Mouse (Mus musculus) embryonic facial prominence, embryonic 12.5 days (tissue): ENCODE results near the gene Sumo1. TPM values are rescaled to one million over a fixed set of nuclear protein-coding genes. Genes with fewer than 3 reads are reported as not detected.
"Not testable (repeated sequence)": the region's sequence is repeated elsewhere in the genome, so short reads cannot be mapped to it uniquely, and the experiment has no call there.

Experiments
- ATAC-seq: fragments of 200-750 bp; cut with Nextera tagmentation; 2 replicates; pipeline ENCODE4 v1.8.0; 2017; ENCODE audit not compliant: insufficient number of reproducible peaks, insufficient read depth, low FRiP score, low TSS enrichment
- H3K27ac ChIP-seq: fragments of 300-500 bp; sonication (generic); 2 replicates; pipeline ENCODE4 v1.5.1; 2016; ENCODE audit warnings: mild to moderate bottlenecking
- H3K27me3 ChIP-seq: fragments of 300-500 bp; sonication (generic); 2 replicates; pipeline ENCODE4 v1.6.1; 2016; ENCODE audit warnings: mild to moderate bottlenecking, moderate library complexity
- H3K36me3 ChIP-seq: fragments of 300-500 bp; sonication (generic); 2 replicates; pipeline ENCODE4 v1.6.1; 2016; ENCODE audit warnings: mild to moderate bottlenecking
- H3K4me1 ChIP-seq: fragments of 300-500 bp; sonication (generic); 2 replicates; pipeline ENCODE4 v1.6.1; 2016
- H3K4me2 ChIP-seq: fragments of 300-500 bp; sonication (generic); replicated peaks from 2 replicates; pipeline ENCODE4 v1.6.1; 2016; ENCODE audit warnings: mild to moderate bottlenecking, moderate library complexity
- H3K4me3 ChIP-seq: fragments of 300-500 bp; sonication (generic); 2 replicates; pipeline ENCODE4 v1.5.1; 2016; ENCODE audit warnings: mild to moderate bottlenecking
- H3K9ac ChIP-seq: fragments of 300-500 bp; sonication (generic); 2 replicates; pipeline ENCODE4 v1.6.1; 2016; ENCODE audit warnings: mild to moderate bottlenecking, moderate library complexity
- H3K9me3 ChIP-seq: fragments of 300-500 bp; sonication (generic); 2 replicates; pipeline ENCODE4 v1.6.1; 2016; ENCODE audit warnings: mild to moderate bottlenecking, moderate library complexity
- WGBS: fragments of 180-500 bp; shearing (Covaris S2); methylation state at CpG from one replicate; pipeline ENCODE4 v1.1.7; 2016; 5-methylcytosine and 5-hydroxymethylcytosine counted together
- polyA plus RNA-seq: library from polyadenylated mRNA; unstranded; fragments of >200 nt; fragmentation: Nextera tagmentation; extraction: Ambion mirVana; gene quantifications from 2 replicates; pipeline ENCODE4 v1.2.1, GENCODE M21; 2016

Gene Sumo1
- polyA plus RNA-seq, 1 experiment from 2014 or later: 494 TPM

- not testable (repeated sequence) for H3K36me3 ChIP-seq, H3K27me3 ChIP-seq, H3K9me3 ChIP-seq, H3K4me2 ChIP-seq, H3K9ac ChIP-seq, H3K4me3 ChIP-seq, ATAC-seq, H3K27ac ChIP-seq
- peaks cover 13% of the 10 kb centered on the region; the same call in 1 of the 2 replicates for H3K4me1 ChIP-seq
- 89% methylated on average over 6 of the region's 6 CpGs for WGBS
These were observed 40.3 kb downstream of the Sumo1 start for GRCm38 (mm10) chr1:59630356-59630755.

- Histone ChIP-seq H3K4me1 (peaks cover 13% of the 10 kb centered on the region; the same call in 1 of the 2 replicates), H3K9me3 (no peaks in the 10 kb centered on the region), H3K27ac (no peak overlapping the region), H3K27me3 (no peaks in the 10 kb centered on the region), H3K9ac (no peak overlapping the region), H3K4me3 (no peak overlapping the region), H3K36me3 (no peaks in the 10 kb centered on the region), H3K4me2 (no peak overlapping the region)
- WGBS: 34% methylated on average over 6 of the region's 6 CpGs
- ATAC-seq: no peak
These were observed 41.4 kb downstream of the Sumo1 start for GRCm38 (mm10) chr1:59629194-59629593.

- 92% methylated on average over 5 of the region's 5 CpGs for WGBS
- Histone ChIP-seq H3K27me3 (no peaks in the 10 kb centered on the region), H3K36me3 (no peaks in the 10 kb centered on the region), H3K4me2 (no peak overlapping the region), H3K27ac (no peak overlapping the region), H3K4me3 (no peak overlapping the region), H3K9ac (no peak overlapping the region), H3K4me1 (0 out of 2 replicates have a peak, but pooled peaks cover 4% of the 10 kb centered on the region), H3K9me3 (no peaks in the 10 kb centered on the region)
- no peak for ATAC-seq
These were observed 45.2 kb downstream of the Sumo1 start for GRCm38 (mm10) chr1:59625410-59625809.

GRCm38 (mm10) chr1:59623325-59624017 lies 47.2 kb downstream of the Sumo1 start:
- no peak overlapping the region for H3K9ac ChIP-seq
- no peak overlapping the region for H3K4me3 ChIP-seq
- H3K4me1 ChIP-seq: no peaks in the 10 kb centered on the region
- 33% methylated on average over 5 of the region's 5 CpGs for WGBS
- no peaks in the 10 kb centered on the region for H3K36me3 ChIP-seq
- ATAC-seq: peak; percentile 79; the same call in 1 of the 2 replicates
- no peaks in the 10 kb centered on the region for H3K27me3 ChIP-seq
- no peak overlapping the region for H3K27ac ChIP-seq
- no peaks in the 10 kb centered on the region for H3K9me3 ChIP-seq
- H3K4me2 ChIP-seq: no peak overlapping the region

GRCm38 (mm10) chr1:59619201-59619600 lies 51.4 kb downstream of the Sumo1 start:
- no peak overlapping the region for H3K27ac ChIP-seq
- no peaks in the 10 kb centered on the region for H3K4me1 ChIP-seq
- H3K4me3 ChIP-seq: no peak overlapping the region
- H3K9me3 ChIP-seq: no peaks in the 10 kb centered on the region
- H3K36me3 ChIP-seq: no peaks in the 10 kb centered on the region
- 90% methylated on average over 10 of the region's 10 CpGs for WGBS
- no peak for ATAC-seq
- H3K4me2 ChIP-seq: no peak overlapping the region
- H3K9ac ChIP-seq: no peak overlapping the region
- no peaks in the 10 kb centered on the region for H3K27me3 ChIP-seq

GRCm38 (mm10) chr1:59615021-59615420 lies 55.6 kb downstream of the Sumo1 start:
- 83% methylated on average over 2 of the region's 2 CpGs for WGBS
- H3K9ac ChIP-seq: no peak overlapping the region
- no peak overlapping the region for H3K27ac ChIP-seq
- 0 out of 2 replicates have a peak, but pooled peaks have one; percentile 52 for ATAC-seq
- H3K4me3 ChIP-seq: no peak overlapping the region
- H3K9me3 ChIP-seq: no peaks in the 10 kb centered on the region
- no peak overlapping the region for H3K4me2 ChIP-seq
- no peaks in the 10 kb centered on the region for H3K36me3 ChIP-seq
- no peaks in the 10 kb centered on the region for H3K27me3 ChIP-seq
- H3K4me1 ChIP-seq: no peaks in the 10 kb centered on the region

GRCm38 (mm10) chr1:59613795-59614194 lies 56.8 kb downstream of the Sumo1 start:
- Histone ChIP-seq H3K27ac (no peak overlapping the region), H3K36me3 (no peaks in the 10 kb centered on the region), H3K9ac (no peak overlapping the region), H3K4me2 (no peak overlapping the region), H3K4me3 (no peak overlapping the region), H3K27me3 (no peaks in the 10 kb centered on the region), H3K9me3 (no peaks in the 10 kb centered on the region), H3K4me1 (no peaks in the 10 kb centered on the region)
- ATAC-seq: no peak
- 39% methylated on average over 6 of the region's 6 CpGs for WGBS

GRCm38 (mm10) chr1:59610929-59611328 lies 59.7 kb downstream of the Sumo1 start:
- no peaks in the 10 kb centered on the region for H3K9me3 ChIP-seq
- no peak overlapping the region for H3K9ac ChIP-seq
- H3K27me3 ChIP-seq: no peaks in the 10 kb centered on the region
- H3K36me3 ChIP-seq: no peaks in the 10 kb centered on the region
- 95% methylated on average over 3 of the region's 3 CpGs for WGBS
- H3K27ac ChIP-seq: no peak overlapping the region
- no peaks in the 10 kb centered on the region for H3K4me1 ChIP-seq
- ATAC-seq: no peak
- no peak overlapping the region for H3K4me3 ChIP-seq
- no peak overlapping the region for H3K4me2 ChIP-seq

- ATAC-seq: no peak
- Histone ChIP-seq H3K27me3 (no peaks in the 10 kb centered on the region), H3K27ac (peak overlapping the region; percentile 46; the same call in 1 of the 2 replicates), H3K4me3 (no peak overlapping the region), H3K36me3 (no peaks in the 10 kb centered on the region), H3K9ac (no peak overlapping the region), H3K9me3 (no peaks in the 10 kb centered on the region), H3K4me2 (no peak overlapping the region), H3K4me1 (no peaks in the 10 kb centered on the region)
- 54% methylated on average over 10 of the region's 10 CpGs for whole genome bisulfite sequencing
These were observed 60.7 kb downstream of the Sumo1 start for GRCm38 (mm10) chr1:59609896-59610295.

GRCm38 (mm10) chr1:59609458-59609857 lies 61.2 kb downstream of the Sumo1 start:
- Histone ChIP-seq H3K9ac (no peak overlapping the region), H3K36me3 (no peaks in the 10 kb centered on the region), H3K4me1 (no peaks in the 10 kb centered on the region), H3K4me2 (no peak overlapping the region), H3K4me3 (no peak overlapping the region), H3K27ac (peak overlapping the region; percentile 46; the same call in 1 of the 2 replicates), H3K9me3 (no peaks in the 10 kb centered on the region), H3K27me3 (no peaks in the 10 kb centered on the region)
- 81% methylated on average over 4 of the region's 4 CpGs for WGBS
- no peak for ATAC-seq

GRCm38 (mm10) chr1:59608920-59609319 lies 61.7 kb downstream of the Sumo1 start:
- no peak for ATAC-seq
- Histone ChIP-seq H3K27me3 (no peaks in the 10 kb centered on the region), H3K9me3 (no peaks in the 10 kb centered on the region), H3K27ac (no peak overlapping the region), H3K4me1 (no peaks in the 10 kb centered on the region), H3K9ac (no peak overlapping the region), H3K4me2 (no peak overlapping the region), H3K36me3 (no peaks in the 10 kb centered on the region), H3K4me3 (no peak overlapping the region)
- WGBS: 55% methylated on average over 5 of the region's 5 CpGs

- ATAC-seq: no peak
- Histone ChIP-seq H3K9ac (no peak overlapping the region), H3K4me1 (no peaks in the 10 kb centered on the region), H3K9me3 (no peaks in the 10 kb centered on the region), H3K27ac (no peak overlapping the region), H3K27me3 (no peaks in the 10 kb centered on the region), H3K4me2 (no peak overlapping the region), H3K36me3 (no peaks in the 10 kb centered on the region), H3K4me3 (no peak overlapping the region)
- 83% methylated on average over 7 of the region's 7 CpGs for WGBS
These were observed 62.4 kb downstream of the Sumo1 start for GRCm38 (mm10) chr1:59608125-59608762.
